Mouse (Mus musculus): Measurements from ENCODE around the gene Gla. TPM values are rescaled to one million over a fixed set of nuclear protein-coding genes. Genes with fewer than 3 reads are reported as not detected.

The Gla gene
- polyA plus RNA-seq, 1 experiment from 2014 or later = 9.9 TPM

DNA sequence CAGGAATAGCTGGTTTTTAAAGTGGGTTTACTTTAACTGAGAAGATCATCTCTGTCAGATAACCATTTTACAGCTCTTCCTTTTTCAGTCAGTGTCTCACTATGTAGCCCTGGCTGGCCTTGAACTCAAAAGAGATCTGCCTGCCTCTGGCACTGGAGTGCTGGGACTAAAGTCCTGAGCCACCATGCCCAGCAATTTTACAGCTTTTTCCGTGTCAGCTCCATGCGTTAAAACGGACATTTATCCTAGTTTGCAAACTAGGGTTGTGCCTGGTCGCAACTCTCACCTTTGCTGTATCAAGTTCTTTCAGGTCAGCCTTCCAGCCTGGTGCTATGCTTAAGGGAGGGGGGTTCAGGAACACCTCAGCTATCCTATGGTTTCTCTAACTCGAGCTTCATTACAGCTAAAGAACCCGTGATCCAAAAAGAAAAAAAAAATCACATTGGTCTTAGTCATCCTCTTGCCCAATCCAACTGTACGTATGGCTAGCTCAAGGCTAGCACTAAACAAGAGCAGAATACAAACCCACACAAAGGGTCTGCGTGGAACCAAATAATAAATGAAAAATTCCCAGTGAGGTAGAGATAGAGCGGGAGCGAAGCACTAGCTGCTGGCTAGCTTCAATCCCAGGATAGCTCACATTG is 881 bp downstream of the Gla start:
- H3K4me2 ChIP-seq (ENCODE audit: low read depth, low read length) = peak overlapping the region; percentile 61
- H3K36me3 ChIP-seq (ENCODE audit: control insufficient read depth, insufficient read depth, low read length) = no peaks in the 10 kb centered on the region
- peak; percentile 17 for ATAC-seq
- H3K4me1 ChIP-seq (ENCODE audit: control insufficient read depth, insufficient read depth, low read length) = no peaks in the 10 kb centered on the region
- no peaks in the 10 kb centered on the region for H3K9me3 ChIP-seq (ENCODE audit: control insufficient read depth, low read length)
- H3K9ac ChIP-seq (ENCODE audit: low read depth, low read length) = peak overlapping the region; percentile 62
- peak overlapping the region; percentile 58 for H3K4me3 ChIP-seq (ENCODE audit: low read length)
- H3K27ac ChIP-seq (ENCODE audit: low read length) = peak overlapping the region; percentile 74
- WGBS = 24% methylated on average over 10 of the region's 10 CpGs
- H3K27me3 ChIP-seq (replicated peaks; ENCODE audit: control insufficient read depth, insufficient read depth, low read length) = no peaks in the 10 kb centered on the region

DNA sequence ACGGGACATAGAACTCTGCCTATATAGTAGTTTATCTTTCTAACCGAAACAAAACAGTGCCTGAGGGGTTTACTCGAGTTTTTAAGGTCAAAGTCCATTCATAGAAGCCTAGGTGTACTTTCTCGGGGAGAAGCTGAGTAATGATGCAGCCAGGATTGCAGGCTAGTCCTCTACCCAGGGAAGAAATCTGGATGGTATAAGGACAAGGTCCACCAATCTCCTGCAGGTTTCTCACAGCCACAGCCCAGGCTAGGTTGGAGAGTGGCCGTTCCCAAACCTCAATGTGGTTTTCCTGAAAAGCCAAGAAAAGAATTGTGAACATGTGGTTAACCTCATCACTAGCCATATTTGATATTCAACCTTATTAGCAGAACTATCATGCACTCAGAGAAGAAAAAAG is 11.1 kb downstream of the Gla start:
- WGBS = 45% methylated on average over 5 of the region's 5 CpGs
- Histone ChIP-seq H3K27ac (ENCODE audit: low read length) (no peak overlapping the region), H3K4me1 (ENCODE audit: control insufficient read depth, insufficient read depth, low read length) (no peaks in the 10 kb centered on the region), H3K4me2 (ENCODE audit: low read depth, low read length) (no peak overlapping the region), H3K9ac (ENCODE audit: low read depth, low read length) (no peak overlapping the region), H3K36me3 (ENCODE audit: control insufficient read depth, insufficient read depth, low read length) (no peaks in the 10 kb centered on the region), H3K4me3 (ENCODE audit: low read length) (no peak overlapping the region), H3K9me3 (ENCODE audit: control insufficient read depth, low read length) (no peaks in the 10 kb centered on the region), H3K27me3 (replicated peaks; ENCODE audit: control insufficient read depth, insufficient read depth, low read length) (no peaks in the 10 kb centered on the region)
- ATAC-seq = peak; percentile 64

DNA sequence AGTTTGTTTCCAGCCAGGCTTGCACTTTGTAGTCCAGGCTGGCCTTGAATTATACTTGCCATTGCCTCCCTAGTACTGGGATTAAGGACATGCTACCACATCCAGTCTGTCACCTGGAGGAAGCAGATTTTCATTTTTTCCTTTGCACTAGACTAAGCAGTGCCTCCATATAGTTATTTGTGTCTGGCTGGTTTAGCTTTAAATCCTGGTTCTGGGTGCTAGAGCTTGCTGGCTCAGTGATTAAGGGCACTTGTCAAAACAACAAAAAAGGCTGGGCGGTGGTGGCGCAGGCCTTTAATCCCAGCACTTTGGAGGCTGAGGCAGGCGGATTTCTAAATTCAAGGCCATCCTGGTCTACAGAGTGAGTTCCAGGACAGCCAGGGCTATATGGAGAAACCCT is 11.9 kb downstream of the Gla start:
- ATAC-seq = no peak
- no peaks in the 10 kb centered on the region for H3K36me3 ChIP-seq (ENCODE audit: control insufficient read depth, insufficient read depth, low read length)
- H3K27ac ChIP-seq (ENCODE audit: low read length) = 0 out of 2 replicates have a peak overlapping the region, but pooled peaks have one; percentile 14
- 88% methylated on average over 3 of the region's 3 CpGs for WGBS
- no peaks in the 10 kb centered on the region for H3K9me3 ChIP-seq (ENCODE audit: control insufficient read depth, low read length)
- no peak overlapping the region for H3K9ac ChIP-seq (ENCODE audit: low read depth, low read length)
- no peaks in the 10 kb centered on the region for H3K27me3 ChIP-seq (replicated peaks; ENCODE audit: control insufficient read depth, insufficient read depth, low read length)
- H3K4me3 ChIP-seq (ENCODE audit: low read length) = no peak overlapping the region
- no peak overlapping the region for H3K4me2 ChIP-seq (ENCODE audit: low read depth, low read length)
- H3K4me1 ChIP-seq (ENCODE audit: control insufficient read depth, insufficient read depth, low read length) = no peaks in the 10 kb centered on the region

DNA sequence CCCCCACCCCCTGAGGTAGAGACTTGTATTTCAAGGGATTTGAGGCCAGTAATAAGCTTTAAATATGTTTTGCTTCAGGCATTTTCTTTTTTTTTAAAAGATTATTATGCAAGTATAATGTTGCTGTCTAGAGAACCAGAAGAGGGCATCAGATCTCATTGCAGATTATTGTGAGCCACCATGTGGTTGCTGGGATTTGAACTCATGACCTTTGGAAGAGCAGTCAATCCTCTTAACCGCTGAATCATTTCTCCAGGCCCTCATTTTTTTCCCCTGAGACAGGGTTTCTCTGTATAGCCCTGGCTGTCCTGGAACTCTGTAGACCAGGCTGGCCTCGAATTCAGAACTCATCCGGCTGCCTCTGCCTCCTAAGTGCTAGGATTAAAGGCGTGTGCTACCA is 12.7 kb downstream of the Gla start:
- H3K4me2 ChIP-seq (ENCODE audit: low read depth, low read length) = no peak overlapping the region
- no peak overlapping the region for H3K4me3 ChIP-seq (ENCODE audit: low read length)
- no peaks in the 10 kb centered on the region for H3K9me3 ChIP-seq (ENCODE audit: control insufficient read depth, low read length)
- no peak overlapping the region for H3K27ac ChIP-seq (ENCODE audit: low read length)
- no peaks in the 10 kb centered on the region for H3K36me3 ChIP-seq (ENCODE audit: control insufficient read depth, insufficient read depth, low read length)
- no peak overlapping the region for H3K9ac ChIP-seq (ENCODE audit: low read depth, low read length)
- H3K4me1 ChIP-seq (ENCODE audit: control insufficient read depth, insufficient read depth, low read length) = no peaks in the 10 kb centered on the region
- no peak for ATAC-seq
- WGBS = 80% methylated on average over 4 of the region's 4 CpGs
- H3K27me3 ChIP-seq (replicated peaks; ENCODE audit: control insufficient read depth, insufficient read depth, low read length) = no peaks in the 10 kb centered on the region

DNA sequence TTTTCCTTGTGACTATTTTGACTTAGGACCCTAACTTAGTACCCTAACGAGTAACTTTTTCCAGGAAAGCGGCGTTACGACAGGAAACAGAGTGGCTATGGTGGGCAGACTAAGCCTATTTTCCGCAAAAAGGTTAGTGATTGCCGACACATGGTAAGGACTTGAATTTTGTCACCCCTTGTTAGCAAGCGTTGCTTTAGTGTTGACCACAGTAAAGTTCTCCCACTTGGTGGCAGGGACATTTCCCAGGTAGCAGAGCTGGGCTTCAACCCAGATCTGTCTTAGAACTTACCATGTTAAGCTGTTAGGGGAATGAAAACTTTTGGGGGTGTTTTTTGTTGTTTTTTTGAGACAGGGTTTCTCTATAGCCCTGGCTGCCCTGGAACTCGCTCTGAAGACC is 14.5 kb downstream of the Gla start:
- ATAC-seq = no peak
- Histone ChIP-seq H3K36me3 (ENCODE audit: control insufficient read depth, insufficient read depth, low read length) (no peaks in the 10 kb centered on the region), H3K27me3 (replicated peaks; ENCODE audit: control insufficient read depth, insufficient read depth, low read length) (no peaks in the 10 kb centered on the region), H3K9me3 (ENCODE audit: control insufficient read depth, low read length) (no peaks in the 10 kb centered on the region), H3K4me2 (ENCODE audit: low read depth, low read length) (peak overlapping the region; percentile 56), H3K9ac (ENCODE audit: low read depth, low read length) (peak overlapping the region; percentile 72), H3K4me3 (ENCODE audit: low read length) (peak overlapping the region; percentile 58), H3K4me1 (ENCODE audit: control insufficient read depth, insufficient read depth, low read length) (no peaks in the 10 kb centered on the region), H3K27ac (ENCODE audit: low read length) (no peak overlapping the region; the same call in 1 of the 2 replicates)
- 30% methylated on average over 8 of the region's 8 CpGs for WGBS

DNA sequence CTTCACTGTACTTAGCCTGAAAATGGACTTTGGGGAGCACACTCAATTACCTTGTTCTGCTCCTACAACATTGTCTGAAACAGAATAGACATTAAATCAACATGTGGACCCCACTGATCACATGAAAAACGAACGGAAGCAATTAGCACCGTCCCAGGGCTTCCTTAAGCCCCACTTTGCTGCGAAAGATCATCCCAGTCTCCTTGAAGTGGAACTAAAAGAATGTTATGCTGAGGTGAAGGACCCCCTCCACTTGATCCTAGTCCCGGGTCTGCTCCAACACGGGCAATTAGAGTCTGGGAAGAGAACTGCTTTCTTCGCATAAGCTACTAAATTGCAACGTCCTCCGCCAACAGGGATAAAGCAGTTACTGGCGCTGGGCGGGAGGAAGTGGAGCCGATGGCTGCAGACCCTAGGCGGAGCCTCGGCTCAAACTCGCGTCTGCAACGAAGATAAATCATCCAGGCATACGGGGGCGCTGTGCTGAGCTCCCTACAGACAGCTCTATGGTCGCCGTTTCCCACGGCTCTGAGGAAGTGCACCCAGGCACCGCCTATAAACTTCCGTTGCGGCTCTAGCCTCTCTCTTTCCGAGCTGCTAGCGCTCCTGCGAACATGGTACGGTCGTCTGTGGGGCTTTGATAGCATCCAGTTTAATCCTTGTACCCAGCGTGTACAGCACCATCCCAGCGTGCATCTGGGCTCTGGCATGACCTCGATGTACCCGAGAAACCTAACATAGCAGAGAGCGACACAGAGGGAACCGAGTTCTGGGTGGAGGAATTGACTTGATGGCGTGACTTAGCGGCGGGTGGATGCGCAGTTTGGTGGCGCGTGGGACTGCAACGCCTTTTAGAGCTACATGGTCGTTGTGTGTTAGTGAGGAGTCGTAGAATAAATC is 15.6 kb downstream of the Gla start, which contains the start of gene Rpl36a:
Gene Rpl36a, plus strand, starts transcription at position 552 of the 900 bp plus-strand sequence.
- H3K4me3 ChIP-seq (ENCODE audit: low read length) = peak within 1 kb of the TSS; percentile 58
- H3K4me1 ChIP-seq (ENCODE audit: control insufficient read depth, insufficient read depth, low read length) = no peaks in the 10 kb centered on the region
- peak; percentile 95 for ATAC-seq
- no peaks in the 10 kb centered on the region for H3K36me3 ChIP-seq (ENCODE audit: control insufficient read depth, insufficient read depth, low read length)
- no peaks in the 10 kb centered on the region for H3K27me3 ChIP-seq (replicated peaks; ENCODE audit: control insufficient read depth, insufficient read depth, low read length)
- H3K4me2 ChIP-seq (ENCODE audit: low read depth, low read length) = peak within 1 kb of the TSS; percentile 56
- WGBS = 22% methylated on average over 45 of the region's 45 CpGs
- H3K9ac ChIP-seq (ENCODE audit: low read depth, low read length) = peak within 1 kb of the TSS; percentile 72
- peak within 1 kb of the TSS; percentile 77 for H3K27ac ChIP-seq (ENCODE audit: low read length)
- no peaks in the 10 kb centered on the region for H3K9me3 ChIP-seq (ENCODE audit: control insufficient read depth, low read length)

DNA sequence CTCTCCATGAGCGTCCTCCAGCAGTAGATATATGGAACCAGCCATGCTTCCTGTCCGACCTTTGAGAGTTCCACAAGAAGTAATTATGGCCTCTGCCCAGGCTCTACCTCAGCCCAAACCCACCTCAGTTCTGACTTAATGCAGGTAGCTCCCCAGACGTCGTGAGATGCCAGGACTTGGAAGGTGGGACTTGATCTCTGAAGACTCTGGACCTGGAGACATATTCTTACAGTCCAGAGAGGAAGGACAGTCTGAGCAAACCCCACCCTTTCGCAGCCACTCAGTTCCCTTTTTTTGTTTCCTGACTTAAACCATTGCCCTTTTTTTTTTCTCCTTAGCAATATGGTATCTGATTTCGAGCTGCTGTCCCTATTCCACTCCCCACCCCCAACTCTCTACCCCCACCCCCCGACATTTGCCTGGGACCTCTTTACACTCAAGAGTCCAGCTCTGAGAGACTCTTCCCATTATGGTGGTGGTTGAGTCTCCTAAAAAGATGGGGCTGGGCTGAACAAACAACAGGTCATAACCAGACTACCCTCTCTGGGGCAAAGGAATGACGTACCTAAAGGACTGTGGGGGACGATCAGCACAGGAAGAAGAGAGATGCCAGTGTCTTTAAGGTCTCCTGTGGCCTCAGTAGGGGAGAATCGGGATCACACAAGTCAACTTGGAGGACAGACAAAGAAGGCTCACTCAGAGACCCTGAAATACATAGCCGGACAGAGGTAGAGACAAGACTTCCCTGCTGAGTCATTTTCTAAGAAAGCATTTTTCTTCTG is 17.8 kb downstream of the Gla start, which contains the start of gene Btk:
Gene Btk, minus strand, starts transcription at position 683 of the 782 bp plus-strand sequence.
- Histone ChIP-seq H3K4me3 (ENCODE audit: low read length) (no peak within 1 kb of the TSS), H3K27me3 (replicated peaks; ENCODE audit: control insufficient read depth, insufficient read depth, low read length) (no peaks in the 10 kb centered on the region), H3K9ac (ENCODE audit: low read depth, low read length) (no peak within 1 kb of the TSS), H3K27ac (ENCODE audit: low read length) (no peak within 1 kb of the TSS), H3K4me2 (ENCODE audit: low read depth, low read length) (no peak within 1 kb of the TSS), H3K4me1 (ENCODE audit: control insufficient read depth, insufficient read depth, low read length) (no peaks in the 10 kb centered on the region), H3K36me3 (ENCODE audit: control insufficient read depth, insufficient read depth, low read length) (no peaks in the 10 kb centered on the region), H3K9me3 (ENCODE audit: control insufficient read depth, low read length) (no peaks in the 10 kb centered on the region)
- 78% methylated on average over 11 of the region's 11 CpGs for WGBS
- no peak for ATAC-seq

DNA sequence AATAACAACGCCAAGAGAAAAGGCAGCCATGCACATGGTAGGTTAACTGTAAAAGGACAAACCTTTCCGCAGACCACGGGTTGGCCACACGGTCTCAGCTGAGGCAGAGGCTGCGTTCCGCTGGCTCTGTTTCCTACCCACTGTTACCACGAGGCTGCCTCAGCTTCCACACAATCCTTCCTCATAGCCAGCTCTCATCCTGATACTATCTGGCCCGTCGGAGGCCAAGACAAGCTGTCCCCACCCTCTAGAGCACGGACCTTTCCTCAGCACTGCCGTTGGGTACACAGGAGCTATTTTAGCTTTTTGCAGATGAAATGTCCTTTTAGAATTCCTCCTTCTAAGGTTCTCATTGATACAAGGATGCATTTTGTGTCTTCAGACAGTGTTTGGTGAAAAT is 18.7 kb downstream of the Gla start:
- Histone ChIP-seq H3K27ac (ENCODE audit: low read length) (no peak overlapping the region), H3K4me1 (ENCODE audit: control insufficient read depth, insufficient read depth, low read length) (no peaks in the 10 kb centered on the region), H3K36me3 (ENCODE audit: control insufficient read depth, insufficient read depth, low read length) (no peaks in the 10 kb centered on the region), H3K27me3 (replicated peaks; ENCODE audit: control insufficient read depth, insufficient read depth, low read length) (no peaks in the 10 kb centered on the region), H3K9me3 (ENCODE audit: control insufficient read depth, low read length) (no peaks in the 10 kb centered on the region), H3K4me3 (ENCODE audit: low read length) (no peak overlapping the region), H3K9ac (ENCODE audit: low read depth, low read length) (no peak overlapping the region), H3K4me2 (ENCODE audit: low read depth, low read length) (no peak overlapping the region)
- ATAC-seq = no peak
- WGBS = 85% methylated on average over 11 of the region's 11 CpGs
